Mouse (Mus musculus): ENCODE data around the gene I0C0044D17Rik. TPM values are rescaled to one million over a fixed set of nuclear protein-coding genes. Genes with fewer than 3 reads are reported as not detected.

I0C0044D17Rik gene
- total RNA-seq, 1 experiment from 2014 or later: not detected

GRCm38 (mm10) chr4:98836519-98836918 lies 12.9 kb upstream of the I0C0044D17Rik start:
- ATAC-seq (replicated peaks; ENCODE audit: insufficient number of reproducible peaks, low FRiP score, low TSS enrichment, poor library complexity, severe bottlenecking): no peak

GRCm38 (mm10) chr4:98834782-98835181 lies 11.1 kb upstream of the I0C0044D17Rik start:
- ATAC-seq (replicated peaks; ENCODE audit: insufficient number of reproducible peaks, low FRiP score, low TSS enrichment, poor library complexity, severe bottlenecking): no peak

GRCm38 (mm10) chr4:98831726-98832125 lies 8.1 kb upstream of the I0C0044D17Rik start:
- ATAC-seq (replicated peaks; ENCODE audit: insufficient number of reproducible peaks, low FRiP score, low TSS enrichment, poor library complexity, severe bottlenecking): no peak

- no peak for ATAC-seq (replicated peaks; ENCODE audit: insufficient number of reproducible peaks, low FRiP score, low TSS enrichment, poor library complexity, severe bottlenecking)
Measured at GRCm38 (mm10) chr4:98826701-98827100, 3.1 kb upstream of the I0C0044D17Rik start.

GRCm38 (mm10) chr4:98823047-98823446 lies 593 bp downstream of the I0C0044D17Rik start:
- no peak for ATAC-seq (replicated peaks; ENCODE audit: insufficient number of reproducible peaks, low FRiP score, low TSS enrichment, poor library complexity, severe bottlenecking)

- ATAC-seq (replicated peaks; ENCODE audit: insufficient number of reproducible peaks, low FRiP score, low TSS enrichment, poor library complexity, severe bottlenecking): no peak
Measured at GRCm38 (mm10) chr4:98822478-98822877, 1.2 kb downstream of the I0C0044D17Rik start.

- no peak for ATAC-seq (replicated peaks; ENCODE audit: insufficient number of reproducible peaks, low FRiP score, low TSS enrichment, poor library complexity, severe bottlenecking)
Measured at GRCm38 (mm10) chr4:98819216-98819755, 4.4 kb downstream of the I0C0044D17Rik start.

- no peak for ATAC-seq (replicated peaks; ENCODE audit: insufficient number of reproducible peaks, low FRiP score, low TSS enrichment, poor library complexity, severe bottlenecking)
Measured at GRCm38 (mm10) chr4:98817184-98817911, 6.3 kb downstream of the I0C0044D17Rik start, which contains the start of gene Kank4. TSS of gene Kank4 (minus strand) at chr4:98817537.

- no peak for ATAC-seq (replicated peaks; ENCODE audit: insufficient number of reproducible peaks, low FRiP score, low TSS enrichment, poor library complexity, severe bottlenecking)
Measured at GRCm38 (mm10) chr4:98816807-98817183, 6.8 kb downstream of the I0C0044D17Rik start.

- no peak for ATAC-seq (replicated peaks; ENCODE audit: insufficient number of reproducible peaks, low FRiP score, low TSS enrichment, poor library complexity, severe bottlenecking)
Measured at GRCm38 (mm10) chr4:98806306-98806705, 17.3 kb downstream of the I0C0044D17Rik start.

- no peak for ATAC-seq (replicated peaks; ENCODE audit: insufficient number of reproducible peaks, low FRiP score, low TSS enrichment, poor library complexity, severe bottlenecking)
Measured at GRCm38 (mm10) chr4:98805291-98806048, 18.2 kb downstream of the I0C0044D17Rik start.

- no peak for ATAC-seq (replicated peaks; ENCODE audit: insufficient number of reproducible peaks, low FRiP score, low TSS enrichment, poor library complexity, severe bottlenecking)
Measured at GRCm38 (mm10) chr4:98804476-98805134, 19.0 kb downstream of the I0C0044D17Rik start.

GRCm38 (mm10) chr4:98801775-98802174 lies 21.9 kb downstream of the I0C0044D17Rik start:
- ATAC-seq (replicated peaks; ENCODE audit: insufficient number of reproducible peaks, low FRiP score, low TSS enrichment, poor library complexity, severe bottlenecking): no peak

- ATAC-seq (replicated peaks; ENCODE audit: insufficient number of reproducible peaks, low FRiP score, low TSS enrichment, poor library complexity, severe bottlenecking): no peak
Measured at GRCm38 (mm10) chr4:98800824-98801223, 22.8 kb downstream of the I0C0044D17Rik start.

GRCm38 (mm10) chr4:98796591-98797341 lies 26.9 kb downstream of the I0C0044D17Rik start:
- ATAC-seq (replicated peaks; ENCODE audit: insufficient number of reproducible peaks, low FRiP score, low TSS enrichment, poor library complexity, severe bottlenecking): no peak

- ATAC-seq (replicated peaks; ENCODE audit: insufficient number of reproducible peaks, low FRiP score, low TSS enrichment, poor library complexity, severe bottlenecking): no peak
Measured at GRCm38 (mm10) chr4:98795241-98795640, 28.4 kb downstream of the I0C0044D17Rik start.

- ATAC-seq (replicated peaks; ENCODE audit: insufficient number of reproducible peaks, low FRiP score, low TSS enrichment, poor library complexity, severe bottlenecking): no peak
Measured at GRCm38 (mm10) chr4:98793486-98793885, 30.2 kb downstream of the I0C0044D17Rik start.

- ATAC-seq (replicated peaks; ENCODE audit: insufficient number of reproducible peaks, low FRiP score, low TSS enrichment, poor library complexity, severe bottlenecking): no peak
Measured at GRCm38 (mm10) chr4:98790721-98791120, 32.9 kb downstream of the I0C0044D17Rik start.

All from monocyte, adult 5-6 weeks (primary cell).